Mouse (Mus musculus) inflammation-experienced regulatory T-cells, adult 6 months (primary cell): ENCODE results near the gene Bhmt2. TPM values are rescaled to one million over a fixed set of nuclear protein-coding genes. Genes with fewer than 3 reads are reported as not detected.

Experiments
- ATAC-seq: one replicate; pipeline ENCODE4 v1.8.0; 2017
- polyA plus RNA-seq, 3 experiments: library from polyadenylated mRNA; unstranded; fragments of 100-300 nt; shearing (Covaris generic); gene quantifications; one replicate each; pipeline ENCODE4 v1.2.1; 2017

Bhmt2 gene
- polyA plus RNA-seq, 3 experiments from 2014 or later, result not detected

- no peak for ATAC-seq
These were observed 36.5 kb downstream of the Bhmt2 start, which contains the start of gene Bhmt for GRCm38 (mm10) chr13:93637282-93638245. Gene Bhmt (minus strand): TSS chr13:93637961.

GRCm38 (mm10) chr13:93636561-93636960 lies 37.5 kb downstream of the Bhmt2 start:
- ATAC-seq, result no peak

- no peak for ATAC-seq
These were observed 41.2 kb downstream of the Bhmt2 start for GRCm38 (mm10) chr13:93632927-93633326.

- no peak for ATAC-seq
These were observed 43.0 kb downstream of the Bhmt2 start for GRCm38 (mm10) chr13:93630941-93631705.

- no peak for ATAC-seq
These were observed 45.2 kb downstream of the Bhmt2 start for GRCm38 (mm10) chr13:93628861-93629260.

- no peak for ATAC-seq
These were observed 59.6 kb downstream of the Bhmt2 start for GRCm38 (mm10) chr13:93614361-93614948.

GRCm38 (mm10) chr13:93613771-93614170 lies 60.3 kb downstream of the Bhmt2 start:
- ATAC-seq, result no peak

- ATAC-seq, result peak; percentile 85
These were observed 61.2 kb downstream of the Bhmt2 start for GRCm38 (mm10) chr13:93612660-93613607.

- ATAC-seq, result no peak
These were observed 65.6 kb downstream of the Bhmt2 start for GRCm38 (mm10) chr13:93608476-93608875.

- ATAC-seq, result no peak
These were observed 66.4 kb downstream of the Bhmt2 start for GRCm38 (mm10) chr13:93607701-93608100.

GRCm38 (mm10) chr13:93606868-93607578 lies 67.1 kb downstream of the Bhmt2 start:
- no peak for ATAC-seq

Other genes with a start within 250 kb of the Bhmt2 start
- gene Jmy, start 174.5 kb downstream of the Bhmt2 start, polyA plus RNA-seq, result 1 to 10 TPM; 1.0 to 2.5 (median 2.0) TPM
- under 1 TPM in 2 of 3 experiments, not detected in 1; 0.13 to 0.28 TPM for gene Bhmt, start 36.3 kb downstream of the Bhmt2 start, polyA plus RNA-seq
- gene Dmgdh, start 131 bp upstream of the Bhmt2 start, polyA plus RNA-seq, result not detected
- 10 to 100 TPM in 1 of 3 experiments, 1 to 10 TPM in 2; 6.2 to 26.1 (median 9.5) TPM for gene Arsb, start 97.3 kb upstream of the Bhmt2 start, polyA plus RNA-seq